Mouse (Mus musculus): Measurements from ENCODE around the gene Rnase4.

- TF ChIP-seq CTCF (IDR thresholded peaks at IDR 0.05; ENCODE audit: control insufficient read depth, insufficient read depth, insufficient replicate concordance, low read depth, low read length) (no peak), POLR2A (IDR thresholded peaks at IDR 0.05; ENCODE audit: control insufficient read depth, low read depth, low read length) (no peak)
Measured at GRCm38 (mm10) chr14:51143287-51143686, 52.4 kb downstream of the Rnase4 start.
